Mouse (Mus musculus): Measurements from ENCODE around the gene Adk. TPM values are rescaled to one million over a fixed set of nuclear protein-coding genes. Genes with fewer than 3 reads are reported as not detected.

Adk gene
- polyA plus RNA-seq, 1 experiment: 22.4 TPM

DNA sequence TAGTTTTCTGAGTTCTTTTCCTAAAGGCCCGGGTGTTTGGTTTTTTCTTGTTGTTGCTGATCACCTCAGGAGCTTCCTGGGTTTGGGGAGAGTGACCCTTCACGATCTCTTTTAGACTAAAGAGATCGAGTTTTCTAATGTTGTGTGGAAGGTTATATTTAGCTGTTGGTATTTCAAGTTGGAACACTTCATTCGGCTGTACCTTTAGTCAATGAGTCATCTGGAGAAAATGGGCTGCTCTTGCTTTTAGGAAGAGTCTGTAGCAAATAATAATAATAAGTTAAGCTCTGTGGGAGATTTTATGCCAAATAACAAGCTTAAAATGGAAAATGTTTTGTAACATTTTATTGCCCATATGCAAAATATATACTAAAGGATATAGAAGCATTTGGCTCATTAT lies 97.9 kb downstream of the Adk start:
- no peaks in the 10 kb centered on the region for H3K36me3 ChIP-seq (ENCODE audit: control insufficient read depth, insufficient read depth, low read length)
- H3K27me3 ChIP-seq (ENCODE audit: control insufficient read depth, insufficient read depth, low read length): no peaks in the 10 kb centered on the region
- H3K4me1 ChIP-seq (ENCODE audit: control insufficient read depth, insufficient read depth, low read length): no peaks in the 10 kb centered on the region
- H3K27ac ChIP-seq (ENCODE audit: control insufficient read depth, insufficient read depth, low read depth, low read length): no peak overlapping the region
- no peak overlapping the region for H3K4me3 ChIP-seq (ENCODE audit: control insufficient read depth, low read depth, low read length)
- TF ChIP-seq POLR2A (IDR thresholded peaks at IDR 0.05; ENCODE audit: control insufficient read depth, low read depth, low read length): no peak
- TF ChIP-seq CTCF (IDR thresholded peaks at IDR 0.05; ENCODE audit: control insufficient read depth, insufficient read depth, insufficient replicate concordance, low read depth, low read length): no peak

DNA sequence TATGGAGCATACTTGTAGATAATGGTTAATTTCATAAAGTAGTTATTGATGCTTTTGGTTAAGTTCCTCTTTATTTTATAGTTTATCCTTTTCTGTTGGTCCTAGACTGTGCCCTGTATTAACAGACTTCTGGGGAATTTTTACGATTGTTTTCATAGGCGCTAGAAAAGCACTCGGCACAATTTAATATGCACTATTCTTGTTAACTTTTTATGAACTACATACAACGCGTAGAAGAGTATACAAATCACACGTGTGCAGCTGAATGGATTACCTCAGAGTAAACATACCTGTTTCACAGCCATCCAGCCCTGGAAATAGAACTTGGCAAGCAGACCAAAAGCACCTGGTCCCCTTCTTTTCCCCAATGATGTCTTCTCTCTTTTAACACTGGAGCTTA lies 99.7 kb downstream of the Adk start:
- H3K4me3 ChIP-seq (ENCODE audit: control insufficient read depth, low read depth, low read length): no peak overlapping the region
- H3K27me3 ChIP-seq (ENCODE audit: control insufficient read depth, insufficient read depth, low read length): no peaks in the 10 kb centered on the region
- no peak overlapping the region for H3K27ac ChIP-seq (ENCODE audit: control insufficient read depth, insufficient read depth, low read depth, low read length)
- TF ChIP-seq POLR2A (IDR thresholded peaks at IDR 0.05; ENCODE audit: control insufficient read depth, low read depth, low read length) (no peak), CTCF (IDR thresholded peaks at IDR 0.05; ENCODE audit: control insufficient read depth, insufficient read depth, insufficient replicate concordance, low read depth, low read length) (no peak)
- H3K4me1 ChIP-seq (ENCODE audit: control insufficient read depth, insufficient read depth, low read length): no peaks in the 10 kb centered on the region
- no peaks in the 10 kb centered on the region for H3K36me3 ChIP-seq (ENCODE audit: control insufficient read depth, insufficient read depth, low read length)

DNA sequence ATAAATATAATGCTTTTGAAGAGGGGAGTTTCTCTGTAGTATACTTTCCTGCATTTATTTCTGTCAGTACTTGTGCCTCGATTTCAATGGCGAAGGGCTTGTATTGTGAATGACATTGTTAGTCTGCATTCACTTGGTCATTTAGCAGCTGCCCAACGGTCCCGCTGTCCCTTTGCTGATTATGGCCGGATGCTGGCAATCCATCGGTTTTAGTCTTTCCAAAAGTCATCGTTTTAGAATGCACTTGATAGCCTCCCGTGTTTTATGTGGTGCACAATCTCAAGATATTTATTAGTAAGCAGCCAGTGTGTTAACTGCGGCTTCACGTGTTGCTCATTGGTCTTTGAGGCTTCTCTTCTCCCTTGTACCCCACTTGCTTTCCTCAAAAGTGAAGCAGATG lies 113.3 kb downstream of the Adk start:
- Histone ChIP-seq H3K4me1 (ENCODE audit: control insufficient read depth, insufficient read depth, low read length) (no peaks in the 10 kb centered on the region), H3K4me3 (ENCODE audit: control insufficient read depth, low read depth, low read length) (no peak overlapping the region), H3K27ac (ENCODE audit: control insufficient read depth, insufficient read depth, low read depth, low read length) (no peak overlapping the region), H3K27me3 (ENCODE audit: control insufficient read depth, insufficient read depth, low read length) (no peaks in the 10 kb centered on the region), H3K36me3 (ENCODE audit: control insufficient read depth, insufficient read depth, low read length) (no peaks in the 10 kb centered on the region)
- TF ChIP-seq CTCF (IDR thresholded peaks at IDR 0.05; ENCODE audit: control insufficient read depth, insufficient read depth, insufficient replicate concordance, low read depth, low read length) (no peak), POLR2A (IDR thresholded peaks at IDR 0.05; ENCODE audit: control insufficient read depth, low read depth, low read length) (no peak)

DNA sequence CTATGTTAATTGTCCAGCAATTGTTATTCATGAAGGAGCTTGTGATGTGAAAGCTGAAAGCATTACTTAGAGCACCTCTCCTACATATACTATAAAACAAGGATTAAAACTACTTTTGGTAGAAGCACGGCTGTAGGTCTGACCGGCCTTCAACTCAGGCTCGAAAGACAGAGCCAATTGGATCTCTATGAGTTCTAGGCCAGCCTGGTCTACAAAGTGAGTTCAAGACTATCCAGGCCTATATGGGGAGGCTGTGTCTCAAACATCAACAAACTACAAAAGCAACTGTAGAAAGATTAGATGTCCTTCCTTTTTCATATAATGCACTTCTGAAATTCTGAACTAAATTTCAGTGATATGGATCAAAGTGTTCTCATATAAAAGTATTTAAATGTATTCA lies 113.7 kb downstream of the Adk start:
- no peaks in the 10 kb centered on the region for H3K36me3 ChIP-seq (ENCODE audit: control insufficient read depth, insufficient read depth, low read length)
- no peaks in the 10 kb centered on the region for H3K27me3 ChIP-seq (ENCODE audit: control insufficient read depth, insufficient read depth, low read length)
- H3K4me1 ChIP-seq (ENCODE audit: control insufficient read depth, insufficient read depth, low read length): no peaks in the 10 kb centered on the region
- TF ChIP-seq CTCF (IDR thresholded peaks at IDR 0.05; ENCODE audit: control insufficient read depth, insufficient read depth, insufficient replicate concordance, low read depth, low read length): no peak
- no peak for TF ChIP-seq POLR2A (IDR thresholded peaks at IDR 0.05; ENCODE audit: control insufficient read depth, low read depth, low read length)
- H3K27ac ChIP-seq (ENCODE audit: control insufficient read depth, insufficient read depth, low read depth, low read length): no peak overlapping the region
- no peak overlapping the region for H3K4me3 ChIP-seq (ENCODE audit: control insufficient read depth, low read depth, low read length)

DNA sequence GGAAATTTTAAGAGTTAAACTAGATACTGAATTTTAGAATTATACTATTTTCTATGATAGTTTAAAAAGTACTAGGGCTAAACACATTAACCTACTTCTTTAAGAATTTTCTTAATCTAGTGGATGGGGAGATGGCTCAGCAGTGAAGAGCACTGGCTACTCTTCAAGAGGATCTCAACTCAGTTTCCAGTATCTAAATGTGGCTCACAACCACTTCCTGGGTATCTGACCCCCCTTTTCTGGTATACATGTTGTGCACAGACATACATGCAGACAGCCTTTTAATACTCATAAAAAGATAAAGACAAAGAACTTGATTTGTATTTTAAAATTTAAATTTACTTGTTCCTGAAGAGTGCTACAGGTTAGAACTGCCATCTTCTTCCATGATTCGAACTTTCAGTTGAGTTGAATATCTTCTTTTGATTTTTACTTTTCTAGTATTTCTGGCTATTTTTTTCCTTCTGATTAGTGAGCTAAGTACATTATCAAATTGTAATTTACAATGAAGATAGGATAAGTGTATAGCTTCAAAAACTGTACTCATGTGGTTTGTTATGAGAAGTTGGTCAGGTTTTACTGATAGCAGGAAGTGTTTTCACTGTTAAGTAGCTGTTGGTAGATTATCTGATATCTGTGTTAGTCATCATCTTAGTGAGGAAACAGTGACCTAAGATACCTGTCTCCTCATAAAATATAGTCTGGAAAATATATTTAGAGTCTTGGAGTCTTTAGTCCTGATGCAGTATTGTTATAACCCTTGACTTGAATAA lies 121.8 kb downstream of the Adk start:
- Histone ChIP-seq H3K4me1 (ENCODE audit: control insufficient read depth, insufficient read depth, low read length) (no peaks in the 10 kb centered on the region), H3K27ac (ENCODE audit: control insufficient read depth, insufficient read depth, low read depth, low read length) (no peak overlapping the region), H3K36me3 (ENCODE audit: control insufficient read depth, insufficient read depth, low read length) (no peaks in the 10 kb centered on the region), H3K4me3 (ENCODE audit: control insufficient read depth, low read depth, low read length) (no peak overlapping the region), H3K27me3 (ENCODE audit: control insufficient read depth, insufficient read depth, low read length) (no peaks in the 10 kb centered on the region)
- TF ChIP-seq POLR2A (IDR thresholded peaks at IDR 0.05; ENCODE audit: control insufficient read depth, low read depth, low read length) (no peak), CTCF (IDR thresholded peaks at IDR 0.05; ENCODE audit: control insufficient read depth, insufficient read depth, insufficient replicate concordance, low read depth, low read length) (no peak)

DNA sequence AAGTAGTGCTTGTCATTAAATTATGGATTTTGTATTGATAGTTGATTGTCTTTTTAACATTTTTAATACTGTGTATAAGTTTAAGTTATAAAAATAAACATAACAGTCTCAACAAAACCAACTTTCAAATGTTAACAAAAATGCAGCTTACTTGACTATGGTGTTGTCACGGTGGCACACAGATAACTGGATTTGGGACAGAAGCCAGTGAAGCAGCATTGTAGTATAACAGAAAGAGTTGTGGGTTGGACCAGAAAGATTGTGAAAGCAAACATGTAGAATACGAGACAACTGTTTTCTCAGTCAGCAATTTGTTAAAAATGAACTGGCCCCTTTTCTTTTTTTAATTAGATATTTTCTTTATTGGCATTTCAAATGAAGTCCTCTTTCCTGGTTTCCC lies 122.4 kb downstream of the Adk start:
- H3K4me1 ChIP-seq (ENCODE audit: control insufficient read depth, insufficient read depth, low read length): no peaks in the 10 kb centered on the region
- H3K36me3 ChIP-seq (ENCODE audit: control insufficient read depth, insufficient read depth, low read length): no peaks in the 10 kb centered on the region
- no peak overlapping the region for H3K4me3 ChIP-seq (ENCODE audit: control insufficient read depth, low read depth, low read length)
- H3K27me3 ChIP-seq (ENCODE audit: control insufficient read depth, insufficient read depth, low read length): no peaks in the 10 kb centered on the region
- TF ChIP-seq CTCF (IDR thresholded peaks at IDR 0.05; ENCODE audit: control insufficient read depth, insufficient read depth, insufficient replicate concordance, low read depth, low read length) (no peak), POLR2A (IDR thresholded peaks at IDR 0.05; ENCODE audit: control insufficient read depth, low read depth, low read length) (no peak)
- H3K27ac ChIP-seq (ENCODE audit: control insufficient read depth, insufficient read depth, low read depth, low read length): no peak overlapping the region

DNA sequence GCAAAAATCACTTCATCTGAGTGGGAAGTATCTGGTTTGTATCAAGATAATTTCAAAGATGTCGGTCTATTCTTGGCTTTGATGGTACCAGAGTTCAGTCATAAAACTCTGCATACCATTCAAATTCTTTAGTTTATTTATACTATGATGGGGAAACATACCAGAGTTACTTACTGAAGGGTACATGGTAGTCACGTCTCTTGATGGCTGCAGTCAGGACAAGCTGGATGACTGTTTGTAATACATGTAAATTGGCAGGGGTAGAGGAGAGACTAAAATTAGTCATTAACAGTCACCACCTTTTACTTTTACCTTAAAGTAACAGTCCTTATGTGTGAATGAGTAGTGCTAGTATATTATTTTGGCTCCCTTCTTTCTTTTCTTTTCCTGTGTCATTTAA lies 125.4 kb downstream of the Adk start:
- Histone ChIP-seq H3K4me1 (ENCODE audit: control insufficient read depth, insufficient read depth, low read length) (no peaks in the 10 kb centered on the region), H3K4me3 (ENCODE audit: control insufficient read depth, low read depth, low read length) (no peak overlapping the region), H3K27ac (ENCODE audit: control insufficient read depth, insufficient read depth, low read depth, low read length) (no peak overlapping the region), H3K27me3 (ENCODE audit: control insufficient read depth, insufficient read depth, low read length) (no peaks in the 10 kb centered on the region), H3K36me3 (ENCODE audit: control insufficient read depth, insufficient read depth, low read length) (no peaks in the 10 kb centered on the region)
- TF ChIP-seq CTCF (IDR thresholded peaks at IDR 0.05; ENCODE audit: control insufficient read depth, insufficient read depth, insufficient replicate concordance, low read depth, low read length): no peak
